Mouse (Mus musculus): Measurements from ENCODE around the gene Ctrc. TPM values are rescaled to one million over a fixed set of nuclear protein-coding genes. Genes with fewer than 3 reads are reported as not detected.
"Not testable (repeated sequence)": the region's sequence is repeated elsewhere in the genome, so short reads cannot be mapped to it uniquely, and the experiment has no call there.

The Ctrc gene
- polyA plus RNA-seq, 1 experiment from 2014 or later, result not detected

DNA sequence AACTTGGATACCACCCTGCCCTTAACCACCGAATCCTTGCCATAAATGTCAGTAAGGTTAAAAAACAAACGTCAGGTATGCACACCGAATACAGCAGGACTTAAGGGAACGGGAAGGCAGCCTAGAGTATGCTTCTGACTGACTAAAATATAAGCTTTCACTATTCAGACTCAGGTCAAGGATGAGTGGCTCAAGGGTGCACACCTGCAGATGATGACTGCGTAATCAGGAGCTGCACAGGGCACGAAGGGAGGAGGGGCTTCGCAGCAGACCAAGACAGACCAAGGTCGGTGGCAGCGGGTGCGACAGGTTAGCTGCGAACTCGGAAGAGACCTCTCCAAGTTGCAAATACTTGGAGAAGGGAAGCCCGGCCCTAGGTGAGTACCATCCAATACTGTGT is 60.0 kb downstream of the Ctrc start:
- peaks cover 61% of the 10 kb centered on the region for H3K36me3 ChIP-seq
- WGBS, result 91% methylated on average over 13 of the region's 13 CpGs
- H3K27ac ChIP-seq, result peak overlapping the region; percentile 37; the same call in 1 of the 2 replicates

GRCm38 (mm10) chr4:141784835-141785234 is 61.3 kb downstream of the Ctrc start:
- no peak overlapping the region for H3K9ac ChIP-seq (replicated peaks)
- no peak overlapping the region for H3K4me2 ChIP-seq
- no peak overlapping the region for H3K4me3 ChIP-seq (replicated peaks)
- no peak overlapping the region for H3K27ac ChIP-seq
- ATAC-seq (ENCODE audit: insufficient number of reproducible peaks, insufficient read depth, low FRiP score, low TSS enrichment, low read depth), result no peak
- WGBS, result 69% methylated on average over 5 of the region's 5 CpGs
- peaks cover 4% of the 10 kb centered on the region for H3K4me1 ChIP-seq (replicated peaks)
- H3K36me3 ChIP-seq, result peaks cover 74% of the 10 kb centered on the region
- H3K27me3 ChIP-seq, result no peaks in the 10 kb centered on the region
- H3K9me3 ChIP-seq, result no peaks in the 10 kb centered on the region

More for the DNA sequence above, 60.0 kb downstream of the Ctrc start:
- H3K4me2 ChIP-seq, result no peak overlapping the region
- peaks cover 7% of the 10 kb centered on the region for H3K4me1 ChIP-seq (replicated peaks)
- no peak overlapping the region for H3K4me3 ChIP-seq (replicated peaks)
- H3K9me3 ChIP-seq, result no peaks in the 10 kb centered on the region
- H3K27me3 ChIP-seq, result no peaks in the 10 kb centered on the region
- ATAC-seq (ENCODE audit: insufficient number of reproducible peaks, insufficient read depth, low FRiP score, low TSS enrichment, low read depth), result no peak
- H3K9ac ChIP-seq (replicated peaks), result no peak overlapping the region

GRCm38 (mm10) chr4:141781201-141781985 is 64.8 kb downstream of the Ctrc start:
- Histone ChIP-seq H3K27me3 (no peaks in the 10 kb centered on the region), H3K4me2 (no peak overlapping the region), H3K4me3 (replicated peaks) (no peak overlapping the region), H3K27ac (no peak overlapping the region), H3K9ac (replicated peaks) (no peak overlapping the region), H3K36me3 (peaks cover 98% of the 10 kb centered on the region), H3K4me1 (replicated peaks) (no peaks in the 10 kb centered on the region), H3K9me3 (no peaks in the 10 kb centered on the region)
- WGBS, result 94% methylated on average over 8 of the region's 8 CpGs
- ATAC-seq (ENCODE audit: insufficient number of reproducible peaks, insufficient read depth, low FRiP score, low TSS enrichment, low read depth), result no peak

DNA sequence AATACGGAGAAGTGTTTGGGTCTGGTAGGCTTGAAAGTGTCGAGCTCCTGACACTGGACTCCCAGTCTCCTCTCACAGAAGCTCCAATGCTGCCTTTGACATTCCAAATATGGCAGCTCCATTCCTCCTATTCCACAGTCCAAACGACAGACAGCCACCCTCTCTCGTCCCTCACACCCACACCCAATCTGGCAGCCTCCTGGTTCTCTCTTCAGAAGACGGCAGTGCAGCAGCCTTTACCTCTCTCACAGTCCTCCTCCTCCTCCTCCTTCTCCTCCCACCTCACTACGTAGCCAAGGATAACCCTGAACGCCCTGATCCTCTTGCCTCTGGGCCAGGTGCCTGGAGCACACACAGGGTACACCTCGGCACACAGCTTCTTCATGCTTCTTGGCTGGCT is 66.3 kb downstream of the Ctrc start:
- no peaks in the 10 kb centered on the region for H3K4me1 ChIP-seq (replicated peaks)
- no peaks in the 10 kb centered on the region for H3K27me3 ChIP-seq
- peaks cover 99% of the 10 kb centered on the region for H3K36me3 ChIP-seq
- H3K4me3 ChIP-seq (replicated peaks), result no peak overlapping the region
- no peaks in the 10 kb centered on the region for H3K9me3 ChIP-seq
- no peak overlapping the region for H3K27ac ChIP-seq
- no peak overlapping the region for H3K9ac ChIP-seq (replicated peaks)
- no peak overlapping the region for H3K4me2 ChIP-seq
- WGBS, result 89% methylated on average over 8 of the region's 8 CpGs
- ATAC-seq (ENCODE audit: insufficient number of reproducible peaks, insufficient read depth, low FRiP score, low TSS enrichment, low read depth), result no peak

GRCm38 (mm10) chr4:141773019-141773418 is 73.1 kb downstream of the Ctrc start:
- H3K27ac ChIP-seq; H3K4me2 ChIP-seq; H3K4me1 ChIP-seq (replicated peaks); ATAC-seq (ENCODE audit: insufficient number of reproducible peaks, insufficient read depth, low FRiP score, low TSS enrichment, low read depth); H3K4me3 ChIP-seq (replicated peaks); H3K9me3 ChIP-seq; H3K27me3 ChIP-seq; H3K9ac ChIP-seq (replicated peaks): not testable (repeated sequence)
- WGBS, result 84% methylated on average over 4 of the region's 4 CpGs
- peaks cover 100% of the 10 kb centered on the region for H3K36me3 ChIP-seq

DNA sequence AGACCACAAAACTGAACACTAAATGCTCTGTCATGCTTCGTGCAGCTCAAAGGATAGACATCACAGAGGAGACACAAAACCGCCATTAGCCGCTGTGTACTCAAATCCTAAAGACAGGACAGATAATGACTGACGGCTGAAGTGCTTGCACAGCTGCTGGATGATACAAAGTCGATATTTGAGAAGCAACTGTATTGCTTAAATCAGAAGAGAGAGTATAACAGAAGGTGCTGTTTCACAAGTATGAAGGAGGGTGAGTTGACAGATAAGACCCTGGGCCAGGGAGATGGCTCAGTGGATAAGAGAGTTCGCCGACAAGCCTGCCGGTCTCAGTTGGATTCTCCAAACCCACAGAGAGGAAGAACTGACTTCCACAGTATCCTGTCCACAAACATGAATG is 74.3 kb downstream of the Ctrc start:
- Histone ChIP-seq H3K9me3 (no peaks in the 10 kb centered on the region), H3K9ac (replicated peaks) (no peak overlapping the region), H3K27me3 (no peaks in the 10 kb centered on the region), H3K4me2 (no peak overlapping the region), H3K27ac (no peak overlapping the region), H3K4me1 (replicated peaks) (no peaks in the 10 kb centered on the region; the same call in 1 of the 2 replicates), H3K36me3 (peaks cover 100% of the 10 kb centered on the region), H3K4me3 (replicated peaks) (no peak overlapping the region)
- 92% methylated on average over 8 of the region's 8 CpGs for WGBS
- ATAC-seq (ENCODE audit: insufficient number of reproducible peaks, insufficient read depth, low FRiP score, low TSS enrichment, low read depth), result no peak

GRCm38 (mm10) chr4:141769501-141770160 is 76.5 kb downstream of the Ctrc start:
- H3K36me3 ChIP-seq, result peaks cover 96% of the 10 kb centered on the region
- WGBS, result 93% methylated on average over 8 of the region's 8 CpGs
- no peaks in the 10 kb centered on the region for H3K9me3 ChIP-seq

GRCm38 (mm10) chr4:141767353-141768036 is 78.7 kb downstream of the Ctrc start:
- H3K4me3 ChIP-seq (replicated peaks), result no peak overlapping the region
- no peak overlapping the region for H3K4me2 ChIP-seq
- H3K9ac ChIP-seq (replicated peaks), result no peak overlapping the region
- H3K4me1 ChIP-seq (replicated peaks), result no peaks in the 10 kb centered on the region; the same call in 1 of the 2 replicates
- peak overlapping the region; percentile 72 for H3K27ac ChIP-seq
- H3K9me3 ChIP-seq, result no peaks in the 10 kb centered on the region
- WGBS, result 75% methylated on average over 19 of the region's 19 CpGs
- no peaks in the 10 kb centered on the region for H3K27me3 ChIP-seq
- peaks cover 96% of the 10 kb centered on the region for H3K36me3 ChIP-seq
- no peak for ATAC-seq (ENCODE audit: insufficient number of reproducible peaks, insufficient read depth, low FRiP score, low TSS enrichment, low read depth)

More at GRCm38 (mm10) chr4:141769501-141770160, 76.5 kb downstream of the Ctrc start:
- no peak overlapping the region for H3K9ac ChIP-seq (replicated peaks)
- H3K27me3 ChIP-seq, result no peaks in the 10 kb centered on the region
- no peak overlapping the region for H3K27ac ChIP-seq
- no peak overlapping the region for H3K4me3 ChIP-seq (replicated peaks)
- no peaks in the 10 kb centered on the region; the same call in 1 of the 2 replicates for H3K4me1 ChIP-seq (replicated peaks)
- H3K4me2 ChIP-seq, result no peak overlapping the region
- ATAC-seq (ENCODE audit: insufficient number of reproducible peaks, insufficient read depth, low FRiP score, low TSS enrichment, low read depth), result no peak

DNA sequence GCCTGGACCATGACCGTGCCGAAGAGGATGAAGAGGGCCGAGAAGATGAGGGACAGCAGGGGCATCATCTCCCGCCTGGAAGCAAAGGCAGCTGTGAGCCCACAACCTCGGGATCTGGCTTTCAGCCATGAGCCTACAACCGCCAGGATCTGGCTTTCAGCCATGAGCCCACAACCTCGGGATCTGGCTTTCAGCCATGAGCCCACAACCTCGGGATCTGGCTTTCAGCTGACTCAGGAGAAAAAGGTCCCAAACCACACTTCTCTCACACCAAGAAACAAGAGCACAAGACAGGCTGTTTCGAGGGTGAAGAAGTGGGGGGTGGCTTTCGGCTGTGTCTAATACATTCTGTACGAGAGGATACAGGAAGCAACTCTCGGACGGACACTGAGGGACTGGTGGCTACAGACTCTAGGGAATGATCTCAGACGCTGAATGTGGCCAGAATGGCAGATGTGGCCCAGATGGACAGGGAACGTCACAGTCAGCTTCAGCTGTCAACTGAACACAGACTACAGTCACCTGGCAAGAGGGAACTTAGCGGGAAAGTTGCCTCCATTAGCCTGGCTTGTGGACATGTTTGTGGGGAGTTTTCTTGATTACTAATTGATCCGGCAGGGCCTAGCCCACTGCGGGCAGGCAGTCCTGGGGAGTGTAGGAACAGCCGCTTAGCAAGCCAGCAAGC is 79.3 kb downstream of the Ctrc start:
- H3K4me2 ChIP-seq, result no peak overlapping the region
- no peaks in the 10 kb centered on the region for H3K27me3 ChIP-seq
- H3K4me1 ChIP-seq (replicated peaks), result no peaks in the 10 kb centered on the region; the same call in 1 of the 2 replicates
- ATAC-seq (ENCODE audit: insufficient number of reproducible peaks, insufficient read depth, low FRiP score, low TSS enrichment, low read depth), result no peak
- 77% methylated on average over 19 of the region's 19 CpGs for WGBS
- H3K9ac ChIP-seq (replicated peaks), result no peak overlapping the region
- peaks cover 96% of the 10 kb centered on the region for H3K36me3 ChIP-seq
- peak overlapping the region; percentile 72 for H3K27ac ChIP-seq
- no peaks in the 10 kb centered on the region for H3K9me3 ChIP-seq
- no peak overlapping the region for H3K4me3 ChIP-seq (replicated peaks)

- no peak for ATAC-seq (ENCODE audit: insufficient number of reproducible peaks, insufficient read depth, low FRiP score, low TSS enrichment, low read depth)
- Histone ChIP-seq H3K36me3 (peaks cover 95% of the 10 kb centered on the region), H3K4me1 (replicated peaks) (no peaks in the 10 kb centered on the region; the same call in 1 of the 2 replicates), H3K4me2 (no peak overlapping the region), H3K27ac (peak overlapping the region; percentile 72; the same call in 1 of the 2 replicates), H3K27me3 (no peaks in the 10 kb centered on the region), H3K4me3 (replicated peaks) (no peak overlapping the region), H3K9ac (replicated peaks) (no peak overlapping the region), H3K9me3 (no peaks in the 10 kb centered on the region)
- 89% methylated on average over 8 of the region's 8 CpGs for WGBS
Measured at GRCm38 (mm10) chr4:141766316-141766667, 79.9 kb downstream of the Ctrc start.

GRCm38 (mm10) chr4:141765008-141765407 is 81.2 kb downstream of the Ctrc start:
- no peak for ATAC-seq (ENCODE audit: insufficient number of reproducible peaks, insufficient read depth, low FRiP score, low TSS enrichment, low read depth)
- Histone ChIP-seq H3K27me3 (no peaks in the 10 kb centered on the region), H3K4me2 (no peak overlapping the region), H3K27ac (no peak overlapping the region), H3K4me1 (replicated peaks) (no peaks in the 10 kb centered on the region; the same call in 1 of the 2 replicates), H3K9ac (replicated peaks) (no peak overlapping the region), H3K9me3 (no peaks in the 10 kb centered on the region), H3K4me3 (replicated peaks) (no peak overlapping the region), H3K36me3 (peaks cover 89% of the 10 kb centered on the region)
- WGBS, result 95% methylated on average over 3 of the region's 3 CpGs

All from limb, embryonic 12.5 days (tissue).